Mouse (Mus musculus) 3134 (cell line): ENCODE data around the gene Tmem232.
"Not testable (repeated sequence)": the region's sequence is repeated elsewhere in the genome, so short reads cannot be mapped to it uniquely, and the experiment has no call there.

Experiments
- DNase-seq: peaks from one replicate; pipeline ENCODE4 v3.0.0-alpha.2; 2011; ENCODE audit warnings: low spot score; ENCODE audit not compliant: insufficient read length; ENCODE audit errors: extremely low read depth

Gene Tmem232

GRCm38 (mm10) chr17:65250261-65250660 is 290.3 kb downstream of the Tmem232 start:
- no peak for DNase-seq

GRCm38 (mm10) chr17:65243716-65244115 is 296.9 kb downstream of the Tmem232 start:
- no peak for DNase-seq

GRCm38 (mm10) chr17:65225347-65225916 is 315.1 kb downstream of the Tmem232 start:
- no peak for DNase-seq

- not testable (repeated sequence) for DNase-seq
Observed at GRCm38 (mm10) chr17:65221687-65222086, 318.9 kb downstream of the Tmem232 start.
